Mouse (Mus musculus) heart, adult 2 months (tissue): Measurements from ENCODE around the gene Olfml1. TPM values are rescaled to one million over a fixed set of nuclear protein-coding genes. Genes with fewer than 3 reads are reported as not detected.

Source experiments
- DNase-seq, 2 experiments: peaks; one replicate each; pipeline ENCODE4 v3.0.0; 2021
- H3K27ac ChIP-seq: fragments of 200-600 bp; 2 replicates; pipeline ENCODE4 v1.8.1; 2022
- H3K27me3 ChIP-seq: fragments of 200-500 bp; 2 replicates; pipeline ENCODE4 v1.6.1; 2012; ENCODE audit warnings: mild to moderate bottlenecking, low read length, inconsistent platforms, mixed read lengths; ENCODE audit not compliant: control insufficient read depth, insufficient read depth
- H3K36me3 ChIP-seq: fragments of 200-500 bp; 2 replicates; pipeline ENCODE4 v1.6.1; 2012; ENCODE audit warnings: low read length, inconsistent platforms; ENCODE audit not compliant: control insufficient read depth, insufficient read depth
- H3K4me1 ChIP-seq: fragments of 200-500 bp; 2 replicates; pipeline ENCODE4 v1.6.1; 2011; ENCODE audit warnings: low read length; ENCODE audit not compliant: control insufficient read depth, insufficient read depth
- H3K4me3 ChIP-seq: fragments of 200-600 bp; 2 replicates; pipeline ENCODE4 v1.8.1; 2022
- H3K79me2 ChIP-seq: fragments of 200-500 bp; replicated peaks from 2 replicates; pipeline ENCODE4 v1.6.1; 2012; ENCODE audit warnings: mild to moderate bottlenecking, inconsistent platforms, low read length, moderate library complexity, mixed read lengths; ENCODE audit not compliant: control insufficient read depth, insufficient read depth
- H3K9ac ChIP-seq: fragments of 200-500 bp; 2 replicates; pipeline ENCODE4 v1.6.1; 2012; ENCODE audit warnings: low read depth, mild to moderate bottlenecking, control low read depth, inconsistent platforms, low read length, mixed read lengths
- CTCF ChIP-seq: fragments of 200-600 bp; IDR thresholded peaks from 2 replicates; pipeline ENCODE4 v1.8.1; 2022; ENCODE audit warnings: antibody characterized with exemption, mild to moderate bottlenecking, moderate library complexity
- EP300 ChIP-seq: fragments of 200-500 bp; IDR thresholded peaks from 2 replicates; pipeline ENCODE4 v1.6.1; 2011; ENCODE audit warnings: low read depth, low read length, control low read depth; ENCODE audit not compliant: insufficient read depth
- POLR2A ChIP-seq: fragments of 200-500 bp; IDR thresholded peaks from 2 replicates; pipeline ENCODE4 v1.6.1; 2011; ENCODE audit warnings: mild to moderate bottlenecking, low read depth, low read length, control low read depth; ENCODE audit not compliant: insufficient read depth
- WGBS: fragments of 180-500 bp; shearing (Covaris S2); methylation state at CpG from one replicate; pipeline ENCODE4 v1.1.7; 2018; 5-methylcytosine and 5-hydroxymethylcytosine counted together
- intact Hi-C: fragments of 180-260 bp; cut with DNase I; formaldehyde crosslinking; loops from one replicate; pipeline ENCODE4 v1.15.1; 2025
- polyA plus RNA-seq: library from polyadenylated mRNA; depleted of rRNA; stranded (reverse); fragments of >200 nt; gene quantifications from 2 replicates; pipeline ENCODE4 v1.2.3, GENCODE M21; 2012
- total RNA-seq, 2 experiments: library from RNA; stranded (reverse); gene quantifications; 2 replicates each; pipeline ENCODE4 v1.2.3; 2021

The Olfml1 gene
- total and polyA plus RNA-seq, 3 experiments, result 4.0 to 4.6 (median 4.1) TPM

DNA sequence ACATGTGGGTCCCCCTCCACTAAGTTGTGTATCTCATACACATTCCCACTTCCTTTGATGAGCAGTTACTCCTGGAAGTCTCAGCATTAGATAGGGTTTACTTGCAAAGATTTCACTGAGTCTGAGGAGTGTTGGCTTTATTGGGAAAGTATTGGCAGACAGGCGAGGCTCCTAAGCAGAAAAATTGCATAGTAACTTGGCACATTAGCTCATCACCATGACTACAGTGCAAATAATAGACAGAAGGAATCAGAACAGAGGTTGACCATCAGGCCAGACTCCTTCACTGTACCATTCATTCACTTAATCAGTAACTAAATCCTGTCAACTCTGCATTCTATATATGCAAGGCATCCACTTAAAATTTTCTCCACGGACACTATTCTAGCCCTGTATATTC is 6.6 kb upstream of the Olfml1 start:
- no peak overlapping the region for H3K27ac ChIP-seq
- no peak overlapping the region for H3K9ac ChIP-seq
- no peaks in the 10 kb centered on the region for H3K27me3 ChIP-seq
- H3K79me2 ChIP-seq, result no peaks in the 10 kb centered on the region
- H3K4me3 ChIP-seq, result no peak overlapping the region
- intact Hi-C loops, result no loop called here
- TF ChIP-seq EP300 (no peak), CTCF (no peak), POLR2A (no peak)
- 52% methylated on average over 2 of the region's 2 CpGs for WGBS
- no peaks in the 10 kb centered on the region for H3K4me1 ChIP-seq
- no peak for DNase-seq
- no peaks in the 10 kb centered on the region for H3K36me3 ChIP-seq

DNA sequence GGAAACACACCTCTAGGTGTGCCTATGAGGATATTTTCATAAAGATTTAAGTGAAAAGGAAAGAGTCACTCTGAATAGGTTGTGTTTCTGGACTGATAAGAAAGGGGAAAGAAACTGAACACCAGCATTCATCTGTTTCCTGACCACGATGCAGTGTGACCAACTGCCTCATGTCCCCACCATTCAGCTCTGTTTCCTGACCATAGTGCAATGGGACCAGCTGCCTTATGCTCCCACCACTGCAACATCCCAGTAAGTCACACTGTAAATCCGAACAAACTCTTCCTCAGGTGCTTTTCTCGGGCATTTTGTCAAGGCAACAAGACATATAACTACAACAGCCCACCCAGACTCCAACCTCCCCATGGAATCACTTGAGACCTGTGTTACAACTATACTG is 5.7 kb upstream of the Olfml1 start:
- WGBS, result 45% methylated on average over 3 of the region's 3 CpGs
- DNase-seq, result no peak
- no peaks in the 10 kb centered on the region for H3K27me3 ChIP-seq
- no peak overlapping the region for H3K4me3 ChIP-seq
- no peaks in the 10 kb centered on the region for H3K79me2 ChIP-seq
- H3K9ac ChIP-seq, result no peak overlapping the region
- H3K27ac ChIP-seq, result no peak overlapping the region
- H3K36me3 ChIP-seq, result no peaks in the 10 kb centered on the region
- intact Hi-C loops, result no loop called here
- no peak for TF ChIP-seq EP300
- no peak for TF ChIP-seq POLR2A
- TF ChIP-seq CTCF, result no peak
- no peaks in the 10 kb centered on the region for H3K4me1 ChIP-seq

DNA sequence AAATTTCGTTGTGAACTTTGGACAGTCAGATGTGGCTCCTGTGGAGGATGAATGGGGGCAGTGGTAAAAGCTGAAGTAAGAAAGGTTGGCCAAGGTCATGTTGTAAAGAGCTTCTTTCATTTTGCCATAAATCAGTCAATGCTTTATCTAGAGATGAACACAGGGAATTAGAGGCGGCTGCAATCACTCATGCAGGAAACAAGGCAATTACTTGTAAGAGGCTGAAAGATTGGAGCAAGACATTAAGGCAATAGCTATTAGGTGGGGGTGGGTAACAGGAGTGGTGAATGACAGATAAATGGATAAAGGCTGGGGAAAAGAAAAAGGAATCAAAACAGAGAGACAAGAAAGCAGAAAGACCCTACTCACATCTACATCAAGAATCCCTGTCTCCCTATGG is 3.5 kb upstream of the Olfml1 start:
- WGBS, result 44% methylated on average over 2 of the region's 2 CpGs
- H3K27ac ChIP-seq, result no peak overlapping the region
- intact Hi-C loops, result no loop called here
- H3K4me3 ChIP-seq, result no peak overlapping the region
- H3K4me1 ChIP-seq, result no peaks in the 10 kb centered on the region
- no peaks in the 10 kb centered on the region for H3K79me2 ChIP-seq
- no peaks in the 10 kb centered on the region for H3K27me3 ChIP-seq
- TF ChIP-seq POLR2A (no peak), CTCF (no peak), EP300 (no peak)
- no peak overlapping the region for H3K9ac ChIP-seq
- DNase-seq, result no peak
- no peaks in the 10 kb centered on the region for H3K36me3 ChIP-seq

DNA sequence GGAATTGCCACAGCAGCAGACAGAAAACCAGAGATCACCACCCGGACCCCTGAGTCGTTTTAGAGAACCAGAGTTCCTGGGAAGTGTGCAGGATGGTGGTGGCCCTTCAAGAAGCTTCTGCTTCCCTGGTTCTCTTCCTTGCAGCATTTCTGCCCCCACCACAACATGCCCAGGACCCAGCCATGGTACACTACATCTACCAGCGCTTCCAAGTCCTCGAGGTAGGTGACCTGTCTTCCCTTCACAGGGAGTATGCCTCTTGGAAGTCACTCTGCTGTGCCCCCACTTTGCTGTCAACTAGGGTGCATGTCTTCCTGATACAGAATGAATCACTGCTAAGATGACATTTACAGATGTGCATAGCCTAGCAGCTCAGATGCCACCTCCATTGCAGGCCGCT is 428 bp downstream of the Olfml1 start:
- H3K4me3 ChIP-seq, result peak overlapping the region; percentile 14; the same call in 1 of the 2 replicates
- H3K27me3 ChIP-seq, result no peaks in the 10 kb centered on the region
- WGBS, result 57% methylated on average over 5 of the region's 5 CpGs
- DNase-seq, result no peak
- H3K4me1 ChIP-seq, result no peaks in the 10 kb centered on the region
- H3K27ac ChIP-seq, result peak overlapping the region; percentile 51
- no peaks in the 10 kb centered on the region for H3K36me3 ChIP-seq
- TF ChIP-seq EP300 (no peak), POLR2A (0 out of 2 replicates have a peak, but pooled peaks have one; percentile 5)
- no peaks in the 10 kb centered on the region for H3K79me2 ChIP-seq
- intact Hi-C loops, result no loop called here
- H3K9ac ChIP-seq, result peak overlapping the region; percentile 36

DNA sequence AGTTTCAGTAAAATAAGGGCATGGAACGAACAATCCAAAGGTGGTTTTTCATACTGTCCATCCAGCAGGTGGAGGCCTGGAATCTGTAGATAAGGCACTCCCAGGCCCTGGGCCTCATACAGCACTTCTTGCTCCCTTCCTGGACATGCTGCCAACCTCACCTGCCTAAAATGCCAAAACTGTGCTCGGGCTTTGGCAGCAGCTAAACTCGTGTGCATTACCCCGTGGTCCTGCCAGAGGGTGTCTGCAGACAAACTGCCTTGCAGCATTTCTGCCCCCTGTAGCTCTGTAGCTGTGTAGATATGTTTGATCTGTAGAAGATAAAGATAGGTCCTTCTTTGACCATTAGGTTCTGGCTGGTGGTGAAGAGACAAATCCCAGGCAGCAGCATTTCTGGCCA is 1.7 kb downstream of the Olfml1 start:
- Histone ChIP-seq H3K9ac (no peak overlapping the region), H3K4me3 (0 out of 2 replicates have a peak overlapping the region, but pooled peaks have one; percentile 8)
- DNase-seq, result peak; percentile 21 to 22

DNA sequence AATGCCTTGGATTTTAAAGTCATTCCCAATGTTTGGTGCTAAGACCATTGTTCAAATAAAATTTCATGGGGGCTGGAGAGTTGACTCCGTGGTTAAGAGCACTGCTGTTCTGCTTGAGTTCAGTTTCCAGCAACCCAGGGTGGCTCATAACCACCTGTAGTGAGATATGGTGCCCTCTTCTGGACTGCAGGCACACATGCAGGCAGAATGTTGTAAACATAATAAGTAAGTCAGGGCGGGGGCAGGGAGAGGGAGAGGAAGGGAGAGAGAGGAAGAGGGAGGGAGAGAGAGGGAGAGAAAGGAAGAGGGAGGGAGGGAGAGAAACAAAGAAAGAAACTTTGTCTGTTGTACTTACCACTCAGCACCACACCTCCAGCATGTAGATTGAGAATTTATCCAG is 6.6 kb downstream of the Olfml1 start:
- Histone ChIP-seq H3K79me2 (no peaks in the 10 kb centered on the region), H3K9ac (no peak overlapping the region), H3K36me3 (no peaks in the 10 kb centered on the region), H3K27me3 (no peaks in the 10 kb centered on the region), H3K4me3 (no peak overlapping the region), H3K27ac (no peak overlapping the region), H3K4me1 (no peaks in the 10 kb centered on the region)
- DNase-seq, result no peak
- intact Hi-C loops, result no loop called here
- WGBS, result 63% methylated on average over 2 of the region's 2 CpGs
- TF ChIP-seq POLR2A (no peak), EP300 (no peak), CTCF (peak; percentile 19)

More for the DNA sequence above, 1.7 kb downstream of the Olfml1 start:
- Histone ChIP-seq H3K27ac (no peak overlapping the region), H3K36me3 (no peaks in the 10 kb centered on the region), H3K79me2 (no peaks in the 10 kb centered on the region), H3K4me1 (no peaks in the 10 kb centered on the region), H3K27me3 (no peaks in the 10 kb centered on the region)
- intact Hi-C loops, result no loop called here
- no peak for TF ChIP-seq CTCF
- TF ChIP-seq EP300, result no peak
- no peak for TF ChIP-seq POLR2A
- 35% methylated on average over 4 of the region's 4 CpGs for WGBS

DNA sequence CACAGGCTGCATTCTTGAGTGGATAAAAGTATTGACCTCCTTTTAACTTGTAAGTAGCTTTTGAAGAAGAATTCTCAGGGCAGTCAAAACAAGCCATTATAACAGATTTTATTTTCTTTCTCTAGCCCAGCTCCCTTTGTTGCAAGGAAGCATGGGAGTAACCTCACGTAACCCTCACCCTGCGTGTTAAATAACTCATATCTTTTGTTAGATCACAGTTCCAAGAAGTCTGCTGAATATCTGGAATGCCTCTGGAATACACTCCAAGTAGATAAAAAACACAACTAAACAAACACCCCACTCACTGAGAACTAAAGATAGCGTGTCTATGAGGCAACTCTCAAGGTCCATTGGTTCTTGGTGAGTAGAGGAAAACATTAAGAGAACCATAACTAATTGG is 7.0 kb downstream of the Olfml1 start:
- no peak overlapping the region for H3K9ac ChIP-seq
- no peak overlapping the region for H3K27ac ChIP-seq
- DNase-seq, result no peak
- TF ChIP-seq CTCF (no peak), EP300 (no peak), POLR2A (no peak)
- no peaks in the 10 kb centered on the region for H3K27me3 ChIP-seq
- no peaks in the 10 kb centered on the region for H3K79me2 ChIP-seq
- H3K4me1 ChIP-seq, result no peaks in the 10 kb centered on the region
- WGBS, result 39% methylated on average over 3 of the region's 3 CpGs
- intact Hi-C loops, result no loop called here
- H3K36me3 ChIP-seq, result no peaks in the 10 kb centered on the region
- H3K4me3 ChIP-seq, result no peak overlapping the region
